Mouse (Mus musculus) embryonic facial prominence, embryonic 12.5 days (tissue): Measurements from ENCODE around the gene Chrdl2. TPM values are rescaled to one million over a fixed set of nuclear protein-coding genes. Genes with fewer than 3 reads are reported as not detected.

Source experiments
- ATAC-seq: fragments of 200-750 bp; cut with Nextera tagmentation; 2 replicates; pipeline ENCODE4 v1.8.0; 2017; ENCODE audit not compliant: insufficient number of reproducible peaks, insufficient read depth, low FRiP score, low TSS enrichment
- H3K27ac ChIP-seq: fragments of 300-500 bp; sonication (generic); 2 replicates; pipeline ENCODE4 v1.5.1; 2016; ENCODE audit warnings: mild to moderate bottlenecking
- H3K27me3 ChIP-seq: fragments of 300-500 bp; sonication (generic); 2 replicates; pipeline ENCODE4 v1.6.1; 2016; ENCODE audit warnings: mild to moderate bottlenecking, moderate library complexity
- H3K36me3 ChIP-seq: fragments of 300-500 bp; sonication (generic); 2 replicates; pipeline ENCODE4 v1.6.1; 2016; ENCODE audit warnings: mild to moderate bottlenecking
- H3K4me1 ChIP-seq: fragments of 300-500 bp; sonication (generic); 2 replicates; pipeline ENCODE4 v1.6.1; 2016
- H3K4me2 ChIP-seq: fragments of 300-500 bp; sonication (generic); replicated peaks from 2 replicates; pipeline ENCODE4 v1.6.1; 2016; ENCODE audit warnings: mild to moderate bottlenecking, moderate library complexity
- H3K4me3 ChIP-seq: fragments of 300-500 bp; sonication (generic); 2 replicates; pipeline ENCODE4 v1.5.1; 2016; ENCODE audit warnings: mild to moderate bottlenecking
- H3K9ac ChIP-seq: fragments of 300-500 bp; sonication (generic); 2 replicates; pipeline ENCODE4 v1.6.1; 2016; ENCODE audit warnings: mild to moderate bottlenecking, moderate library complexity
- H3K9me3 ChIP-seq: fragments of 300-500 bp; sonication (generic); 2 replicates; pipeline ENCODE4 v1.6.1; 2016; ENCODE audit warnings: mild to moderate bottlenecking, moderate library complexity
- WGBS: fragments of 180-500 bp; shearing (Covaris S2); methylation state at CpG from one replicate; pipeline ENCODE4 v1.1.7; 2016; 5-methylcytosine and 5-hydroxymethylcytosine counted together
- polyA plus RNA-seq: library from polyadenylated mRNA; unstranded; fragments of >200 nt; fragmentation: Nextera tagmentation; extraction: Ambion mirVana; gene quantifications from 2 replicates; pipeline ENCODE4 v1.2.1, GENCODE M21; 2016

Gene Chrdl2
- polyA plus RNA-seq, 1 experiment from 2014 or later, result 1.7 TPM

GRCm38 (mm10) chr7:100017056-100017455 is 11.1 kb downstream of the Chrdl2 start:
- no peaks in the 10 kb centered on the region for H3K9me3 ChIP-seq
- no peak overlapping the region for H3K27ac ChIP-seq
- ATAC-seq, result no peak
- H3K27me3 ChIP-seq, result no peaks in the 10 kb centered on the region
- WGBS, result 89% methylated on average over 8 of the region's 8 CpGs
- H3K36me3 ChIP-seq, result no peaks in the 10 kb centered on the region
- no peak overlapping the region for H3K9ac ChIP-seq
- no peak overlapping the region for H3K4me3 ChIP-seq
- no peak overlapping the region for H3K4me2 ChIP-seq
- no peaks in the 10 kb centered on the region for H3K4me1 ChIP-seq

GRCm38 (mm10) chr7:100027353-100027752 is 21.4 kb downstream of the Chrdl2 start:
- Histone ChIP-seq H3K4me2 (no peak overlapping the region), H3K36me3 (no peaks in the 10 kb centered on the region), H3K4me1 (no peaks in the 10 kb centered on the region), H3K4me3 (no peak overlapping the region), H3K27ac (no peak overlapping the region), H3K9ac (no peak overlapping the region; the same call in 1 of the 2 replicates), H3K9me3 (no peaks in the 10 kb centered on the region), H3K27me3 (no peaks in the 10 kb centered on the region)
- ATAC-seq, result no peak
- 53% methylated on average over 5 of the region's 5 CpGs for WGBS

- H3K9me3 ChIP-seq, result no peaks in the 10 kb centered on the region
- no peaks in the 10 kb centered on the region for H3K4me1 ChIP-seq
- H3K27me3 ChIP-seq, result no peaks in the 10 kb centered on the region
- 30% methylated on average over 3 of the region's 3 CpGs for WGBS
- no peak overlapping the region for H3K9ac ChIP-seq
- H3K4me3 ChIP-seq, result no peak overlapping the region
- no peak overlapping the region for H3K27ac ChIP-seq
- no peaks in the 10 kb centered on the region for H3K36me3 ChIP-seq
- ATAC-seq, result no peak
- H3K4me2 ChIP-seq, result no peak overlapping the region
Measured at GRCm38 (mm10) chr7:100029307-100029706, 23.3 kb downstream of the Chrdl2 start.

GRCm38 (mm10) chr7:100030996-100031749 is 25.2 kb downstream of the Chrdl2 start:
- Histone ChIP-seq H3K9ac (no peak overlapping the region), H3K4me2 (no peak overlapping the region), H3K4me1 (no peaks in the 10 kb centered on the region; the same call in 1 of the 2 replicates), H3K27me3 (no peaks in the 10 kb centered on the region), H3K36me3 (no peaks in the 10 kb centered on the region), H3K27ac (no peak overlapping the region), H3K9me3 (no peaks in the 10 kb centered on the region), H3K4me3 (no peak overlapping the region)
- ATAC-seq, result no peak
- 83% methylated on average over 8 of the region's 8 CpGs for WGBS

- Histone ChIP-seq H3K9ac (no peak overlapping the region), H3K9me3 (no peaks in the 10 kb centered on the region), H3K27ac (no peak overlapping the region), H3K4me3 (no peak overlapping the region), H3K27me3 (no peaks in the 10 kb centered on the region), H3K4me1 (no peaks in the 10 kb centered on the region; the same call in 1 of the 2 replicates), H3K4me2 (no peak overlapping the region), H3K36me3 (no peaks in the 10 kb centered on the region)
- no peak for ATAC-seq
- 64% methylated on average over 5 of the region's 5 CpGs for WGBS
Measured at GRCm38 (mm10) chr7:100033672-100034071, 27.7 kb downstream of the Chrdl2 start.

- H3K4me1 ChIP-seq, result no peaks in the 10 kb centered on the region; the same call in 1 of the 2 replicates
- WGBS, result 79% methylated on average over 11 of the region's 11 CpGs
- H3K4me3 ChIP-seq, result no peak overlapping the region
- H3K9ac ChIP-seq, result no peak overlapping the region
- H3K27ac ChIP-seq, result no peak overlapping the region
- no peaks in the 10 kb centered on the region for H3K27me3 ChIP-seq
- no peak overlapping the region for H3K4me2 ChIP-seq
- no peaks in the 10 kb centered on the region for H3K36me3 ChIP-seq
- H3K9me3 ChIP-seq, result no peaks in the 10 kb centered on the region
- ATAC-seq, result no peak
Measured at GRCm38 (mm10) chr7:100034815-100035463, 29.0 kb downstream of the Chrdl2 start.

- H3K9me3 ChIP-seq, result no peaks in the 10 kb centered on the region
- H3K27ac ChIP-seq, result no peak overlapping the region
- H3K4me2 ChIP-seq, result no peak overlapping the region
- H3K27me3 ChIP-seq, result no peaks in the 10 kb centered on the region
- no peaks in the 10 kb centered on the region for H3K36me3 ChIP-seq
- H3K4me3 ChIP-seq, result no peak overlapping the region
- ATAC-seq, result no peak
- WGBS, result 85% methylated on average over 7 of the region's 7 CpGs
- H3K9ac ChIP-seq, result no peak overlapping the region
- no peaks in the 10 kb centered on the region; the same call in 1 of the 2 replicates for H3K4me1 ChIP-seq
Measured at GRCm38 (mm10) chr7:100036050-100036449, 30.1 kb downstream of the Chrdl2 start.

- H3K4me2 ChIP-seq, result no peak overlapping the region
Measured at GRCm38 (mm10) chr7:100036495-100036894, 30.5 kb downstream of the Chrdl2 start.

GRCm38 (mm10) chr7:100042120-100042519 is 36.1 kb downstream of the Chrdl2 start:
- Histone ChIP-seq H3K4me1 (peaks cover 7% of the 10 kb centered on the region; the same call in 1 of the 2 replicates), H3K4me3 (0 out of 2 replicates have a peak overlapping the region, but pooled peaks have one; percentile 2), H3K27me3 (peaks cover 4% of the 10 kb centered on the region; the same call in 1 of the 2 replicates), H3K9me3 (no peaks in the 10 kb centered on the region), H3K4me2 (peak overlapping the region; percentile 35), H3K36me3 (no peaks in the 10 kb centered on the region), H3K9ac (no peak overlapping the region), H3K27ac (no peak overlapping the region)
- no peak; the same call in 1 of the 2 replicates for ATAC-seq
- 7% methylated on average over 31 of the region's 31 CpGs for WGBS

More at GRCm38 (mm10) chr7:100036495-100036894, 30.5 kb downstream of the Chrdl2 start:
- WGBS, result 65% methylated on average over 3 of the region's 3 CpGs
- no peaks in the 10 kb centered on the region for H3K27me3 ChIP-seq
- no peaks in the 10 kb centered on the region for H3K9me3 ChIP-seq
- H3K4me3 ChIP-seq, result no peak overlapping the region
- no peak overlapping the region for H3K9ac ChIP-seq
- H3K27ac ChIP-seq, result no peak overlapping the region
- H3K4me1 ChIP-seq, result no peaks in the 10 kb centered on the region; the same call in 1 of the 2 replicates
- ATAC-seq, result no peak
- H3K36me3 ChIP-seq, result no peaks in the 10 kb centered on the region

- H3K9me3 ChIP-seq, result no peaks in the 10 kb centered on the region
- H3K27me3 ChIP-seq, result peaks cover 4% of the 10 kb centered on the region; the same call in 1 of the 2 replicates
- H3K4me2 ChIP-seq, result no peak overlapping the region
- H3K4me3 ChIP-seq, result no peak overlapping the region
- 89% methylated on average over 5 of the region's 5 CpGs for whole genome bisulfite sequencing
- no peak overlapping the region for H3K27ac ChIP-seq
- no peak overlapping the region for H3K9ac ChIP-seq
- no peaks in the 10 kb centered on the region for H3K36me3 ChIP-seq
- peaks cover 7% of the 10 kb centered on the region; the same call in 1 of the 2 replicates for H3K4me1 ChIP-seq
- ATAC-seq, result no peak
Measured at GRCm38 (mm10) chr7:100043096-100043495, 37.1 kb downstream of the Chrdl2 start.

GRCm38 (mm10) chr7:100043605-100044031 is 37.6 kb downstream of the Chrdl2 start:
- Histone ChIP-seq H3K9me3 (no peaks in the 10 kb centered on the region), H3K9ac (no peak overlapping the region), H3K4me1 (peaks cover 7% of the 10 kb centered on the region; the same call in 1 of the 2 replicates), H3K36me3 (no peaks in the 10 kb centered on the region), H3K4me3 (no peak overlapping the region), H3K4me2 (no peak overlapping the region), H3K27ac (no peak overlapping the region), H3K27me3 (peaks cover 4% of the 10 kb centered on the region; the same call in 1 of the 2 replicates)
- WGBS, result 35% methylated on average over 4 of the region's 4 CpGs
- ATAC-seq, result no peak

GRCm38 (mm10) chr7:100046486-100046885 is 40.5 kb downstream of the Chrdl2 start:
- Histone ChIP-seq H3K27me3 (peaks cover 4% of the 10 kb centered on the region; the same call in 1 of the 2 replicates), H3K4me2 (no peak overlapping the region), H3K36me3 (no peaks in the 10 kb centered on the region), H3K4me3 (no peak overlapping the region), H3K9ac (no peak overlapping the region), H3K9me3 (no peaks in the 10 kb centered on the region), H3K27ac (no peak overlapping the region), H3K4me1 (peaks cover 7% of the 10 kb centered on the region; the same call in 1 of the 2 replicates)
- 65% methylated on average over 2 of the region's 2 CpGs for WGBS
- no peak for ATAC-seq
